In the genomic region with DNA sequence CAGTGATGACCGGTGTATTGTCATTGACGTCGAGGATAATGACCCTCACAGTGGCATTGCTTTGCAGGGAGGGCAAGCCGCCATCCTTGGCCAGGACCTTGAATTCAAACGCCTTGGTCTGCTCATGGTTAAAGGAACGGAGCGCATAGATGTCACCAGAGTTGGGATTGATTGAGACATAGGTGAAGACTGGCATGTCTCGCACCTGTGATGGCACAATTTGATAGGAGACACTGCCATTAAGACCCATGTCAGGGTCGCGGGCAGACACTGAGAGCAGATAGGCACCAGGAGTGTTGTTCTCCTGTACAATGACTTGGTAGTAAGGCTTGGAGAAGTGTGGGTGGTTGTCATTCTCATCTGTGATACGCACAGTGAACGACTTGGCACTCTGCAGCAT, we compare ENCODE assay signal across 10 mouse cellular contexts. TPM values are rescaled to one million over a fixed set of nuclear protein-coding genes. Genes with fewer than 3 reads are reported as not detected.
A peak's percentile ranks its signal among the peaks of the same experiment; 100 is the strongest.
DNase-seq lines count a peak whose midpoint lies in the region; ATAC-seq and TF ChIP-seq lines count a peak whose summit lies in the region.
"Had no signal": no experiment of that assay in that cellular context is flagged by ENCODE, and none has a peak within 500 bp of the region (broad histone marks: within the 10 kb centered on the region; RNA-seq: fewer than 3 reads in every experiment).

No protein-coding gene starts in this region.

- peak overlapping the region; percentile 71 for H3K9ac ChIP-seq in forebrain, embryonic 14.5 days (ENCODE audit: low read length)
- no peak overlapping the region for H3K9ac ChIP-seq in limb, embryonic 15.5 days
- H3K9ac ChIP-seq in stomach, embryonic 16.5 days (ENCODE audit: low read length): no peak overlapping the region
- H3K9ac ChIP-seq in liver, embryonic 11.5 days (ENCODE audit: low read depth, low read length): no peak overlapping the region
- H3K9ac ChIP-seq: liver, embryonic 14.5 days had no signal

- no peaks in the 10 kb centered on the region for H3K27me3 ChIP-seq in forebrain, embryonic 14.5 days (replicated peaks; ENCODE audit: control insufficient read depth, insufficient read depth, low read length)
- H3K27me3 ChIP-seq in limb, embryonic 15.5 days: peaks cover 40% of the 10 kb centered on the region
- peaks cover 21% of the 10 kb centered on the region for H3K27me3 ChIP-seq in stomach, embryonic 16.5 days (ENCODE audit: control insufficient read depth, insufficient read depth, low read length)
- peaks cover 65% of the 10 kb centered on the region for H3K27me3 ChIP-seq in liver, embryonic 11.5 days (replicated peaks; ENCODE audit: control insufficient read depth, insufficient read depth, low read length)

- WGBS in forebrain, embryonic 14.5 days: 37% methylated on average over 12 of the region's 12 CpGs
- 50% methylated on average over 12 of the region's 12 CpGs for WGBS in limb, embryonic 15.5 days
- WGBS in stomach, embryonic 16.5 days: 53% methylated on average over 12 of the region's 12 CpGs
- 42% methylated on average over 12 of the region's 12 CpGs for WGBS in liver, embryonic 11.5 days

- H3K4me2 ChIP-seq in forebrain, embryonic 14.5 days (ENCODE audit: low read length): peak overlapping the region; percentile 63
- peak overlapping the region; percentile 8; the same call in 1 of the 2 replicates for H3K4me2 ChIP-seq in limb, embryonic 15.5 days
- peak overlapping the region; percentile 9; the same call in 1 of the 2 replicates for H3K4me2 ChIP-seq in stomach, embryonic 16.5 days (ENCODE audit: low read depth, low read length)
- H3K4me2 ChIP-seq in liver, embryonic 11.5 days: no peak overlapping the region

- H3K27ac ChIP-seq in left cerebral cortex, adult 2 months: no peak overlapping the region
- H3K27ac ChIP-seq in forebrain, embryonic 14.5 days (ENCODE audit: low read depth, low read length): no peak overlapping the region
- no peak overlapping the region for H3K27ac ChIP-seq in limb, embryonic 15.5 days
- H3K27ac ChIP-seq in stomach, embryonic 16.5 days (ENCODE audit: low read length): no peak overlapping the region
- no peak overlapping the region for H3K27ac ChIP-seq in liver, embryonic 11.5 days (ENCODE audit: low read depth, low read length)
- H3K27ac ChIP-seq: heart, embryonic 10.5 days; liver, embryonic 14.5 days had no signal

- no peaks in the 10 kb centered on the region for H3K36me3 ChIP-seq in forebrain, embryonic 14.5 days (ENCODE audit: control insufficient read depth, insufficient read depth, low read length)
- H3K36me3 ChIP-seq in limb, embryonic 15.5 days: no peaks in the 10 kb centered on the region
- H3K36me3 ChIP-seq in stomach, embryonic 16.5 days (ENCODE audit: control insufficient read depth, insufficient read depth, low read length): no peaks in the 10 kb centered on the region
- no peaks in the 10 kb centered on the region for H3K36me3 ChIP-seq in liver, embryonic 11.5 days (ENCODE audit: control insufficient read depth, insufficient read depth, low read length)
- H3K36me3 ChIP-seq: heart, embryonic 10.5 days had no signal

- no peak for TF ChIP-seq CTCF in left cerebral cortex, adult 2 months (IDR thresholded peaks at IDR 0.05)

- intact Hi-C loops in left cerebral cortex, adult 2 months (cut with DNase I): no loop called here
- intact Hi-C loops in left cerebral cortex, postnatal 10 days (cut with DNase I): no loop called here

- no peak for ATAC-seq in forebrain, embryonic 14.5 days
- ATAC-seq in limb, embryonic 15.5 days (ENCODE audit: insufficient number of reproducible peaks, low FRiP score, low TSS enrichment, low read depth): no peak
- no peak for ATAC-seq in stomach, embryonic 16.5 days (ENCODE audit: insufficient read depth, low FRiP score)
- ATAC-seq in liver, embryonic 11.5 days (replicated peaks; ENCODE audit: low FRiP score): no peak

- no peaks in the 10 kb centered on the region; the same call in 1 of the 2 replicates for H3K4me1 ChIP-seq in forebrain, embryonic 14.5 days (ENCODE audit: control insufficient read depth, insufficient read depth, low read length)
- H3K4me1 ChIP-seq in limb, embryonic 15.5 days: 0 out of 2 replicates have a peak, but pooled peaks cover 3% of the 10 kb centered on the region
- peaks cover 3% of the 10 kb centered on the region; the same call in 1 of the 2 replicates for H3K4me1 ChIP-seq in stomach, embryonic 16.5 days (ENCODE audit: control insufficient read depth, insufficient read depth, low read length)
- H3K4me1 ChIP-seq in liver, embryonic 11.5 days (replicated peaks; ENCODE audit: control insufficient read depth, insufficient read depth, low read length): no peaks in the 10 kb centered on the region
- H3K4me1 ChIP-seq: heart, embryonic 10.5 days had no signal

- H3K9me3 ChIP-seq in forebrain, embryonic 14.5 days (replicated peaks; ENCODE audit: control insufficient read depth, low read length): no peaks in the 10 kb centered on the region
- H3K9me3 ChIP-seq in limb, embryonic 15.5 days: no peaks in the 10 kb centered on the region
- H3K9me3 ChIP-seq in stomach, embryonic 16.5 days (replicated peaks; ENCODE audit: control insufficient read depth, low read length): no peaks in the 10 kb centered on the region; the same call in 1 of the 2 replicates
- no peaks in the 10 kb centered on the region for H3K9me3 ChIP-seq in liver, embryonic 11.5 days (ENCODE audit: control insufficient read depth, low read length)
- H3K9me3 ChIP-seq: heart, embryonic 10.5 days had no signal

- DNase-seq in left cerebral cortex, adult 2 months (ENCODE audit: extremely low spot score in 1 of 2, low spot score in 2 of 2): no peak
- no peak for DNase-seq in left cerebral cortex, postnatal 10 days (ENCODE audit: extremely low spot score in 1 of 2, low spot score in 2 of 2)
- no peak for DNase-seq in forebrain, embryonic 14.5 days (ENCODE audit: low spot score)
- DNase-seq in cerebellum, postnatal 25 days: no peak
- no peak for DNase-seq in liver, embryonic 11.5 days (ENCODE audit: low spot score)
- DNase-seq: kidney, adult 9 months had no signal

- H3K4me3 ChIP-seq in left cerebral cortex, adult 2 months: peak overlapping the region; percentile 60
- H3K4me3 ChIP-seq in forebrain, embryonic 14.5 days (ENCODE audit: low read depth, low read length): peak overlapping the region; percentile 53
- peak overlapping the region; percentile 54 for H3K4me3 ChIP-seq in limb, embryonic 15.5 days
- H3K4me3 ChIP-seq in stomach, embryonic 16.5 days (replicated peaks; ENCODE audit: low read length): no peak overlapping the region
- H3K4me3 ChIP-seq in liver, embryonic 11.5 days (ENCODE audit: low read depth, low read length): no peak overlapping the region

RNA-seq across cellular contexts. Expression of a gene that starts 3.2 kb away (rescaled TPM):
- total RNA-seq in left cerebral cortex, adult 2 months (2021): 10 to 100 TPM; 38.8 to 39.7 TPM
- total RNA-seq in left cerebral cortex, postnatal 10 days (2021): 10 to 100 TPM; 79.9 to 82.9 TPM
- polyA plus RNA-seq in forebrain, embryonic 14.5 days (2014; fragmentation: Nextera tagmentation; extraction: Ambion mirVana): 12.4 and 14.6 TPM in 2 replicates
- 4.8 and 5.2 TPM in 2 replicates for polyA plus RNA-seq in limb, embryonic 15.5 days (2015; fragmentation: Nextera tagmentation; extraction: Ambion mirVana)
- polyA plus RNA-seq in stomach, embryonic 16.5 days (2015; fragmentation: Nextera tagmentation; extraction: Ambion mirVana): 3.2 and 4.2 TPM in 2 replicates
- 0.27 and 0.51 TPM in 2 replicates for polyA plus RNA-seq in liver, embryonic 11.5 days (2014; fragmentation: Nextera tagmentation; extraction: Ambion mirVana)

Comparison
In these comparisons a context has a peak if more than half of its experiments do, and no peak if none do; other contexts are left out.
1. H3K4me3 ChIP-seq: peak in left cerebral cortex, adult 2 months (single experiment), forebrain, embryonic 14.5 days (single experiment) and limb, embryonic 15.5 days (single experiment); none in stomach, embryonic 16.5 days (single experiment) and liver, embryonic 11.5 days (single experiment).